ENCODE assay signal across 12 mouse cellular contexts in the genomic region with DNA sequence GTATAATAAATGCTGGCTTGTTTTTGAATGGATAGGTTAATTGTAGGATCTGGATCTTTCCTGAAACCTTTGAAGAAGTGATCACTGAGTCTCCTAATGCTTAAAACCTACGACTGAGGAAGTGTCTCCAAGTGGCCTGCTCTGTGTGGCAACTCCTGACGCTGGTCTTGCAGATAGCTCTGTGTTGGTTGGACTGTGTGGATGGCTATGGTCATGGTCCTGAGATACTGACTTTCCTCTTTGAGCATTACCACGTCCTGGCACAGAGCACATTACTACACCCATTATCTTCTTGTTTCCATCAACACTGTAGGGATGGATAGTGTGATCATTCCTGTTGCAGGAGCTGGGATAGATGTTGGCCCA. TPM values are rescaled to one million over a fixed set of nuclear protein-coding genes. Genes with fewer than 3 reads are reported as not detected.
DNase-seq lines count a peak whose midpoint lies in the region; ATAC-seq lines count a peak whose summit lies in the region.
"Had no signal": no experiment of that assay in that cellular context is flagged by ENCODE, and none has a peak within 500 bp of the region (broad histone marks: within the 10 kb centered on the region; RNA-seq: fewer than 3 reads in every experiment).

No protein-coding gene starts in this region.

- 86% methylated on average over 3 of the region's 3 CpGs for WGBS in hindbrain, embryonic 10.5 days
- WGBS in hindbrain, embryonic 16.5 days, result 68% methylated on average over 3 of the region's 3 CpGs
- 78% methylated on average over 3 of the region's 3 CpGs for WGBS in midbrain, embryonic 11.5 days
- WGBS in midbrain, embryonic 15.5 days, result 76% methylated on average over 3 of the region's 3 CpGs
- WGBS in liver, embryonic 12.5 days (ENCODE audit: insufficient replicate concordance), result 62% methylated on average over 3 of the region's 3 CpGs
- 60% methylated on average over 3 of the region's 3 CpGs for WGBS in stomach, embryonic 15.5 days

- no peak overlapping the region for H3K4me2 ChIP-seq in hindbrain, embryonic 16.5 days (ENCODE audit: low read length)
- H3K4me2 ChIP-seq in midbrain, embryonic 11.5 days, result no peak overlapping the region
- H3K4me2 ChIP-seq in midbrain, embryonic 15.5 days, result no peak overlapping the region
- no peak overlapping the region for H3K4me2 ChIP-seq in liver, embryonic 12.5 days
- no peak overlapping the region for H3K4me2 ChIP-seq in stomach, embryonic 15.5 days
- H3K4me2 ChIP-seq: lung, embryonic 14.5 days had no signal

- no peak for ATAC-seq in hindbrain, embryonic 16.5 days
- 0 out of 2 replicates have a peak, but pooled peaks have one; percentile 44 for ATAC-seq in midbrain, embryonic 11.5 days (ENCODE audit: low FRiP score)
- ATAC-seq in midbrain, embryonic 15.5 days (replicated peaks), result no peak
- ATAC-seq in liver, embryonic 12.5 days, result 0 out of 2 replicates have a peak, but pooled peaks have one; percentile 33
- ATAC-seq in stomach, embryonic 15.5 days (ENCODE audit: insufficient read depth, low FRiP score, low read depth), result 0 out of 2 replicates have a peak, but pooled peaks have one; percentile 36

- H3K4me3 ChIP-seq in hindbrain, embryonic 10.5 days, result no peak overlapping the region
- no peak overlapping the region for H3K4me3 ChIP-seq in hindbrain, embryonic 16.5 days (ENCODE audit: low read length)
- no peak overlapping the region for H3K4me3 ChIP-seq in midbrain, embryonic 11.5 days (ENCODE audit: low read depth, low read length)
- no peak overlapping the region for H3K4me3 ChIP-seq in midbrain, embryonic 15.5 days
- no peak overlapping the region for H3K4me3 ChIP-seq in liver, embryonic 12.5 days
- no peak overlapping the region for H3K4me3 ChIP-seq in stomach, embryonic 15.5 days (replicated peaks)

- peaks cover 7% of the 10 kb centered on the region for H3K4me1 ChIP-seq in hindbrain, embryonic 10.5 days (replicated peaks)
- no peaks in the 10 kb centered on the region for H3K4me1 ChIP-seq in hindbrain, embryonic 16.5 days (ENCODE audit: control insufficient read depth, insufficient read depth, low read depth, low read length)
- H3K4me1 ChIP-seq in midbrain, embryonic 11.5 days (ENCODE audit: control insufficient read depth, insufficient read depth, low read length), result no peaks in the 10 kb centered on the region; the same call in 1 of the 2 replicates
- H3K4me1 ChIP-seq in midbrain, embryonic 15.5 days, result no peaks in the 10 kb centered on the region
- H3K4me1 ChIP-seq in liver, embryonic 12.5 days, result peaks cover 32% of the 10 kb centered on the region
- H3K4me1 ChIP-seq in stomach, embryonic 15.5 days, result no peaks in the 10 kb centered on the region

- peaks cover 31% of the 10 kb centered on the region for H3K36me3 ChIP-seq in hindbrain, embryonic 10.5 days
- H3K36me3 ChIP-seq in hindbrain, embryonic 16.5 days (ENCODE audit: control insufficient read depth, insufficient read depth, low read length), result peaks cover 10% of the 10 kb centered on the region
- peaks cover 2% of the 10 kb centered on the region; the same call in 1 of the 2 replicates for H3K36me3 ChIP-seq in midbrain, embryonic 11.5 days (ENCODE audit: control insufficient read depth, insufficient read depth, low read length)
- peaks cover 8% of the 10 kb centered on the region; the same call in 1 of the 2 replicates for H3K36me3 ChIP-seq in midbrain, embryonic 15.5 days (replicated peaks)
- peaks cover 15% of the 10 kb centered on the region for H3K36me3 ChIP-seq in liver, embryonic 12.5 days
- 0 out of 2 replicates have a peak, but pooled peaks cover 5% of the 10 kb centered on the region for H3K36me3 ChIP-seq in stomach, embryonic 15.5 days

- H3K27me3 ChIP-seq in hindbrain, embryonic 10.5 days (ENCODE audit: insufficient read depth, poor library complexity, severe bottlenecking), result no peaks in the 10 kb centered on the region
- H3K27me3 ChIP-seq in hindbrain, embryonic 16.5 days (replicated peaks; ENCODE audit: control insufficient read depth, insufficient read depth, low read length), result no peaks in the 10 kb centered on the region
- no peaks in the 10 kb centered on the region for H3K27me3 ChIP-seq in midbrain, embryonic 11.5 days (ENCODE audit: control insufficient read depth, insufficient read depth, low read length)
- H3K27me3 ChIP-seq in midbrain, embryonic 15.5 days (replicated peaks), result no peaks in the 10 kb centered on the region
- H3K27me3 ChIP-seq in liver, embryonic 12.5 days (replicated peaks), result no peaks in the 10 kb centered on the region
- H3K27me3 ChIP-seq in stomach, embryonic 15.5 days (replicated peaks), result no peaks in the 10 kb centered on the region

- DNase-seq in hindbrain, embryonic 10.5 days (ENCODE audit: low spot score), result no peak
- DNase-seq in midbrain, embryonic 11.5 days (ENCODE audit: low spot score, missing footprints), result no peak
- DNase-seq in adrenal gland, postnatal 25 days, result no peak
- no peak for DNase-seq in layer of hippocampus, adult 8-10 months (ENCODE audit: low spot score in 2 of 2)
- DNase-seq: heart, adult 18-20 months; layer of hippocampus, adult 9-11 months; lung, embryonic 14.5 days; thymus, postnatal 14 days had no signal

- H3K9ac ChIP-seq in hindbrain, embryonic 16.5 days (ENCODE audit: low read depth, low read length), result no peak overlapping the region
- H3K9ac ChIP-seq in midbrain, embryonic 11.5 days (ENCODE audit: low read length), result no peak overlapping the region
- no peak overlapping the region for H3K9ac ChIP-seq in midbrain, embryonic 15.5 days
- H3K9ac ChIP-seq in liver, embryonic 12.5 days, result no peak overlapping the region
- H3K9ac ChIP-seq in stomach, embryonic 15.5 days, result no peak overlapping the region
- H3K9ac ChIP-seq: lung, embryonic 14.5 days had no signal

- H3K9me3 ChIP-seq in hindbrain, embryonic 10.5 days, result no peaks in the 10 kb centered on the region
- no peaks in the 10 kb centered on the region for H3K9me3 ChIP-seq in hindbrain, embryonic 16.5 days (ENCODE audit: control insufficient read depth, low read length)
- H3K9me3 ChIP-seq in midbrain, embryonic 11.5 days (ENCODE audit: control insufficient read depth, low read length), result no peaks in the 10 kb centered on the region
- H3K9me3 ChIP-seq in midbrain, embryonic 15.5 days, result no peaks in the 10 kb centered on the region
- H3K9me3 ChIP-seq in liver, embryonic 12.5 days (replicated peaks), result no peaks in the 10 kb centered on the region
- H3K9me3 ChIP-seq in stomach, embryonic 15.5 days, result no peaks in the 10 kb centered on the region

- peak overlapping the region; percentile 78; the same call in 1 of the 2 replicates for H3K27ac ChIP-seq in hindbrain, embryonic 10.5 days
- no peak overlapping the region for H3K27ac ChIP-seq in hindbrain, embryonic 16.5 days (ENCODE audit: low read depth, low read length)
- H3K27ac ChIP-seq in midbrain, embryonic 11.5 days (ENCODE audit: low read depth, low read length), result no peak overlapping the region
- H3K27ac ChIP-seq in midbrain, embryonic 15.5 days, result no peak overlapping the region
- H3K27ac ChIP-seq in liver, embryonic 12.5 days, result peak overlapping the region; percentile 55; the same call in 1 of the 2 replicates
- H3K27ac ChIP-seq in stomach, embryonic 15.5 days, result no peak overlapping the region

RNA-seq across cellular contexts. Expression of a gene that starts 13.5 kb away (rescaled TPM):
- 18.3 and 18.9 TPM in 2 replicates for polyA plus RNA-seq in hindbrain, embryonic 10.5 days (2016; fragmentation: Nextera tagmentation; extraction: Ambion mirVana)
- polyA plus RNA-seq in hindbrain, embryonic 16.5 days (2015; fragmentation: Nextera tagmentation; extraction: Ambion mirVana), result 35.7 and 38.8 TPM in 2 replicates
- polyA plus RNA-seq in midbrain, embryonic 11.5 days (2014; fragmentation: Nextera tagmentation; extraction: Ambion mirVana), result 22.7 and 24.0 TPM in 2 replicates
- polyA plus RNA-seq in midbrain, embryonic 15.5 days (2015; fragmentation: Nextera tagmentation; extraction: Ambion mirVana), result 38.3 and 38.5 TPM in 2 replicates
- 8.8 and 11.2 TPM in 2 replicates for polyA plus RNA-seq in liver, embryonic 12.5 days (2016; fragmentation: Nextera tagmentation; extraction: Ambion mirVana)
- 21.4 and 21.7 TPM in 2 replicates for polyA plus RNA-seq in stomach, embryonic 15.5 days (2015; fragmentation: Nextera tagmentation; extraction: Ambion mirVana)
- 46.4 and 46.6 TPM in 2 replicates for total RNA-seq in adrenal gland, postnatal 25 days (2021)
- total RNA-seq in layer of hippocampus, adult 8-10 months (2022), result 10 to 100 TPM; 71.9 to 83.2 (median 78.0) TPM

RNA-seq across cellular contexts. Expression of a gene that starts 54.1 kb away (rescaled TPM):
- 1.4 and 2.3 TPM in 2 replicates for polyA plus RNA-seq in hindbrain, embryonic 10.5 days (2016; fragmentation: Nextera tagmentation; extraction: Ambion mirVana)
- 1.7 and 2.1 TPM in 2 replicates for polyA plus RNA-seq in hindbrain, embryonic 16.5 days (2015; fragmentation: Nextera tagmentation; extraction: Ambion mirVana)
- 2.7 and 2.9 TPM in 2 replicates for polyA plus RNA-seq in midbrain, embryonic 11.5 days (2014; fragmentation: Nextera tagmentation; extraction: Ambion mirVana)
- polyA plus RNA-seq in midbrain, embryonic 15.5 days (2015; fragmentation: Nextera tagmentation; extraction: Ambion mirVana), result 2.1 and 2.2 TPM in 2 replicates
- 1.4 TPM in 2 replicates for polyA plus RNA-seq in liver, embryonic 12.5 days (2016; fragmentation: Nextera tagmentation; extraction: Ambion mirVana)
- polyA plus RNA-seq in stomach, embryonic 15.5 days (2015; fragmentation: Nextera tagmentation; extraction: Ambion mirVana), result 5.1 and 5.9 TPM in 2 replicates
- 26.0 and 33.3 TPM in 2 replicates for total RNA-seq in adrenal gland, postnatal 25 days (2021)
- total RNA-seq in layer of hippocampus, adult 8-10 months (2022), result 10 to 100 TPM; 11.3 to 16.7 (median 15.4) TPM

Comparison
In these comparisons a context has a peak if more than half of its experiments do, and no peak if none do; other contexts are left out.
1. H3K27ac ChIP-seq: peak in hindbrain, embryonic 10.5 days (single experiment) and liver, embryonic 12.5 days (single experiment); none in hindbrain, embryonic 16.5 days (single experiment), midbrain, embryonic 11.5 days (single experiment), midbrain, embryonic 15.5 days (single experiment) and stomach, embryonic 15.5 days (single experiment).
2. ATAC-seq: peak in midbrain, embryonic 11.5 days (single experiment), liver, embryonic 12.5 days (single experiment) and stomach, embryonic 15.5 days (single experiment); none in hindbrain, embryonic 16.5 days (single experiment) and midbrain, embryonic 15.5 days (single experiment).